Comparison of ENCODE assay signal across 21 mouse cellular contexts in the genomic region with DNA sequence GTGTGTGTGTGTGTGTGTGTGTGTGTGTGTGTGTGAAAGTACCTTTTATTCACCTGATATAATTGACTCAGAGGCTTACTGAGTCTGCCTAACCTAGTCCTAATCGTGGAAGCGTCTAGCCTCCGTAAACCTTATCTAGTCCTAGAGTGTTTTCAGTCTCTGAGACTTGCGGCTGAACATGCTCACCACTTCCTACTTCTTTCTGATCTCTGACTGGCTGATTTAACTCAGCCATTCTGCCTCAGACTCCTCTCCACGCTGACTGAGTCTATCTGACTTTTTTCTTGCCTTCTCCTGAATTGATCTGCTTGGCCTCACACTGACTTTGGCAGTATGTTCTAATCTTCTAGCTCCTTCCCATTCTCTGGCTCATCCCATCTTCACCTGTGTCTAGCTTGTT. TPM values are rescaled to one million over a fixed set of nuclear protein-coding genes. Genes with fewer than 3 reads are reported as not detected.
DNase-seq lines count a peak whose midpoint lies in the region; ATAC-seq lines count a peak whose summit lies in the region.
"Had no signal": no experiment of that assay in that cellular context is flagged by ENCODE, and none has a peak within 500 bp of the region (broad histone marks: within the 10 kb centered on the region; RNA-seq: fewer than 3 reads in every experiment).

No protein-coding gene starts in this region.

- peak; percentile 95 for ATAC-seq in activated CD4-positive, CD25-positive, alpha-beta regulatory T cell, adult 4 months
- peak; percentile 83 for ATAC-seq in megakaryocyte-erythroid progenitor cell, adult 5-6 weeks (replicated peaks; ENCODE audit: low FRiP score, low TSS enrichment, poor library complexity, severe bottlenecking)
- ATAC-seq: forebrain, embryonic 13.5 days; hindbrain, postnatal 0 days; liver, embryonic 12.5 days; midbrain, embryonic 16.5 days had no signal

- peak; percentile 47 to 59 for DNase-seq in CD8-positive naive resting alpha-beta T cell, adult 2 months (ENCODE audit: low read depth in 2 of 2, low spot score in 2 of 2)
- peak; percentile 57 for DNase-seq in thymus, postnatal 14 days
- DNase-seq in right cerebral cortex, postnatal 4 days: no peak
- no peak for DNase-seq in urinary bladder, postnatal 10 days (ENCODE audit: low spot score)
- no peak for DNase-seq in spleen, adult 18-20 months
- DNase-seq: cerebellum, postnatal 14 days; kidney, adult 9 months; kidney, postnatal 36 days had no signal

RNA-seq across cellular contexts. Expression of a gene that starts 7.6 kb away (rescaled TPM):
- polyA plus RNA-seq in activated CD4-positive, CD25-positive, alpha-beta regulatory T cell, adult 4 months (2017; shearing (Covaris generic)): 10 to 100 TPM; 30.3 to 34.9 TPM
- 13.3 and 15.4 TPM in 2 replicates for total RNA-seq in megakaryocyte-erythroid progenitor cell, adult 5-6 weeks (2014; fragmentation: Nextera tagmentation)
- 2.2 and 3.5 TPM in 2 replicates for total RNA-seq in megakaryocyte-erythroid progenitor cell, adult 5-6 weeks (2017)

RNA-seq across cellular contexts. Expression of a gene that starts 20.6 kb away (rescaled TPM):
- polyA plus RNA-seq in activated CD4-positive, CD25-positive, alpha-beta regulatory T cell, adult 4 months (2017; shearing (Covaris generic)): under 1 TPM in 1 of 2 experiments, not detected in 1; 0.26 TPM
- 2.0 and 5.1 TPM in 2 replicates for total RNA-seq in megakaryocyte-erythroid progenitor cell, adult 5-6 weeks (2014; fragmentation: Nextera tagmentation)
- total RNA-seq in megakaryocyte-erythroid progenitor cell, adult 5-6 weeks (2017): not detected in 2 replicates
- total RNA-seq: heart, postnatal 25 days had no signal
- polyA plus RNA-seq: heart, embryonic 11.5 days; limb, embryonic 10.5 days; lung, embryonic 15.5 days had no signal

RNA-seq across cellular contexts. Expression of a gene that starts 47.5 kb away (rescaled TPM):
- not detected for polyA plus RNA-seq in activated CD4-positive, CD25-positive, alpha-beta regulatory T cell, adult 4 months (2017; shearing (Covaris generic))
- total RNA-seq in megakaryocyte-erythroid progenitor cell, adult 5-6 weeks (2014; fragmentation: Nextera tagmentation): not detected in 2 replicates
- total RNA-seq in megakaryocyte-erythroid progenitor cell, adult 5-6 weeks (2017): not detected in 2 replicates
- total RNA-seq: heart, postnatal 25 days; hindbrain, postnatal 0 days; layer of hippocampus, postnatal 10 days had no signal
- polyA plus RNA-seq: forebrain, embryonic 13.5 days; heart, embryonic 11.5 days; hindbrain, postnatal 0 days; limb, embryonic 10.5 days; liver, embryonic 12.5 days; lung, embryonic 15.5 days; macrophage; midbrain, embryonic 16.5 days; neural tube, embryonic 12.5 days had no signal

Comparison
In these comparisons a context has a peak if more than half of its experiments do, and no peak if none do; other contexts are left out.
1. DNase-seq: peak in CD8-positive naive resting alpha-beta T cell, adult 2 months (2 of 2) and thymus, postnatal 14 days (single experiment); none in right cerebral cortex, postnatal 4 days (single experiment), urinary bladder, postnatal 10 days (single experiment) and spleen, adult 18-20 months (0 of 2).